Comparison of ENCODE assay signal across 19 mouse cellular contexts in genomic region chr1:181403056-181403455, GRCm38 (mm10). TPM values are rescaled to one million over a fixed set of nuclear protein-coding genes. Genes with fewer than 3 reads are reported as not detected.
"Had no signal": no experiment of that assay in that cellular context is flagged by ENCODE, and none has a peak within 500 bp of the region (broad histone marks: within the 10 kb centered on the region; RNA-seq: fewer than 3 reads in every experiment).

No protein-coding gene starts in this region.

- H3K4me3 ChIP-seq: layer of hippocampus, adult 2 months; left cerebral cortex, adult 2 months; liver, embryonic 13.5 days had no signal

- H3K36me3 ChIP-seq: liver, embryonic 13.5 days had no signal

- H3K4me1 ChIP-seq: liver, embryonic 13.5 days had no signal

- DNase-seq: kidney, postnatal 25 days; layer of hippocampus, adult 9-11 months; layer of hippocampus, postnatal 36 days; liver, embryonic 13.5 days; lung, adult 2 months; lung, postnatal 14 days; lung, postnatal 4 days; midbrain, embryonic 14.5 days; thymus, postnatal 25 days had no signal

- H3K27me3 ChIP-seq: liver, embryonic 13.5 days had no signal

- H3K9me3 ChIP-seq: liver, embryonic 13.5 days had no signal

- H3K27ac ChIP-seq: kidney, postnatal 0 days; layer of hippocampus, adult 2 months; left cerebral cortex, adult 2 months; liver, embryonic 13.5 days; stomach, postnatal 0 days had no signal

RNA-seq across cellular contexts. Expression of gene Cnih3, which starts 50.6 kb away (rescaled TPM):
- total RNA-seq: liver, adult 2 months; megakaryocyte progenitor cell, adult 5-6 weeks; megakaryocyte-erythroid progenitor cell, adult 5-6 weeks had no signal
- polyA plus RNA-seq: large intestine, adult 2 months; limb, embryonic 11.5 days; liver, adult 2 months; liver, embryonic 13.5 days; liver, embryonic 16.5 days had no signal
